Mouse (Mus musculus) heart, postnatal 10 days (tissue): ENCODE data around the gene Hist1h2bg. TPM values are rescaled to one million over a fixed set of nuclear protein-coding genes. Genes with fewer than 3 reads are reported as not detected.

Experiments used
- DNase-seq, 2 experiments: peaks; one replicate each; pipeline ENCODE4 v3.0.0; 2021
- intact Hi-C: fragments of 180-260 bp; cut with DNase I; formaldehyde crosslinking; loops from one replicate; pipeline ENCODE4 v1.15.1; 2025
- total RNA-seq, 2 experiments: library from RNA; stranded (reverse); gene quantifications; 2 replicates each; pipeline ENCODE4 v1.2.3; 2021

The Hist1h2bg gene
- total RNA-seq, result 100 to 1,000 TPM; 285 to 300 TPM

GRCm38 (mm10) chr13:23571022-23571503 is at the start of gene Hist1h2bg, which contains the start of gene Hist1h2ae:
Gene Hist1h2bg, plus strand, starts transcription at chr13:23571396.
Gene Hist1h2ae, minus strand, starts transcription at chr13:23571220.
- intact Hi-C loops, result no loop called here
- peak; percentile 81 to 82 for DNase-seq

GRCm38 (mm10) chr13:23521703-23522102 is 49.5 kb upstream of the Hist1h2bg start:
- peak; percentile 85 for DNase-seq

GRCm38 (mm10) chr13:23523976-23524375 is 47.2 kb upstream of the Hist1h2bg start:
- intact Hi-C loops, result loop anchor here (1.0 kb wide), 2 partner anchors 92 to 100 kb away; no protein-coding TSS in a partner anchor
- no peak for DNase-seq

More at GRCm38 (mm10) chr13:23521703-23522102, 49.5 kb upstream of the Hist1h2bg start:
- intact Hi-C loops, result no loop called here

GRCm38 (mm10) chr13:23524654-23525053 is 46.5 kb upstream of the Hist1h2bg start:
- intact Hi-C loops, result loop anchor here (1.0 kb wide), 2 partner anchors 92 to 100 kb away; no protein-coding TSS in a partner anchor
- DNase-seq, result peak; percentile 74 to 86

- no peak for DNase-seq
- intact Hi-C loops, result no loop called here
Measured at GRCm38 (mm10) chr13:23525901-23526300, 45.3 kb upstream of the Hist1h2bg start.

GRCm38 (mm10) chr13:23526312-23526711 is 44.9 kb upstream of the Hist1h2bg start:
- DNase-seq, result peak; percentile 94 to 96
- intact Hi-C loops, result no loop called here

- intact Hi-C loops, result no loop called here
- peak in 1 of 2 experiments; percentile 24 for DNase-seq
Measured at GRCm38 (mm10) chr13:23529005-23529404, 42.2 kb upstream of the Hist1h2bg start.

GRCm38 (mm10) chr13:23529480-23530165 is 41.6 kb upstream of the Hist1h2bg start:
- intact Hi-C loops, result loop anchor here (5.0 to 10.0 kb wide), 3 partner anchors 53 to 1487 kb away; partner anchors contain the start of genes Hist1h2ag, Hist1h2bb, Hist1h2bj and Hist1h3c
- DNase-seq, result peak in 1 of 2 experiments; percentile 20

- peak; percentile 77 to 83 for DNase-seq
- intact Hi-C loops, result loop anchor here (5.0 to 10.0 kb wide), 3 partner anchors 52 to 1488 kb away; partner anchors contain the start of genes Hist1h2ag, Hist1h2bb, Hist1h2bj and Hist1h3c
Measured at GRCm38 (mm10) chr13:23530181-23530900, 40.9 kb upstream of the Hist1h2bg start.

GRCm38 (mm10) chr13:23530901-23531875 is 40.0 kb upstream of the Hist1h2bg start, which contains the start of gene Hist1h4h:
Gene Hist1h4h, plus strand, starts transcription at chr13:23531050.
- peak; percentile 99 for DNase-seq
- intact Hi-C loops, result loop anchor here (5.0 to 10.0 kb wide), 3 partner anchors 51 to 1489 kb away; partner anchors contain the start of genes Hist1h2ag, Hist1h2bb, Hist1h2bj and Hist1h3c

GRCm38 (mm10) chr13:23532262-23533075 is 38.7 kb upstream of the Hist1h2bg start:
- intact Hi-C loops, result loop anchor here (5.0 to 10.0 kb wide), 3 partner anchors 50 to 1490 kb away; partner anchors contain the start of genes Hist1h2ag, Hist1h2bb, Hist1h2bj and Hist1h3c
- no peak for DNase-seq

GRCm38 (mm10) chr13:23533560-23534367 is 37.4 kb upstream of the Hist1h2bg start, which contains the start of gene Hist1h2af:
Gene Hist1h2af, plus strand, starts transcription at chr13:23533906.
- intact Hi-C loops, result loop anchor here (5.0 to 10.0 kb wide), 3 partner anchors 49 to 1491 kb away; partner anchors contain the start of genes Hist1h2ag, Hist1h2bb, Hist1h2bj and Hist1h3c
- DNase-seq, result peak; percentile 77 to 79

GRCm38 (mm10) chr13:23534368-23535131 is 36.6 kb upstream of the Hist1h2bg start:
- intact Hi-C loops, result loop anchor here (5.0 to 10.0 kb wide), 3 partner anchors 48 to 1492 kb away; partner anchors contain the start of genes Hist1h2ag, Hist1h2bb, Hist1h2bj and Hist1h3c
- DNase-seq, result no peak

GRCm38 (mm10) chr13:23535137-23536075 is 35.8 kb upstream of the Hist1h2bg start, which contains the start of gene Hist1h3g:
Gene Hist1h3g, plus strand, starts transcription at chr13:23535422.
- intact Hi-C loops, result loop anchor here (10.0 kb wide), 1 partner anchor 209 kb away; the partner anchor contains the start of genes Hist1h2bb and Hist1h3c
- peak; percentile 92 to 93 for DNase-seq

- no peak for DNase-seq
- intact Hi-C loops, result loop anchor here (10.0 kb wide), 1 partner anchor 209 kb away; the partner anchor contains the start of genes Hist1h2bb and Hist1h3c
Measured at GRCm38 (mm10) chr13:23536076-23536822, 34.9 kb upstream of the Hist1h2bg start.
